In genomic region chr5:110770448-110771158, GRCm38 (mm10) we compare ENCODE assay signal across 8 mouse cellular contexts. TPM values are rescaled to one million over a fixed set of nuclear protein-coding genes. Genes with fewer than 3 reads are reported as not detected.
A peak's percentile ranks its signal among the peaks of the same experiment; 100 is the strongest.
DNase-seq lines count a peak whose midpoint lies in the region; ATAC-seq and TF ChIP-seq lines count a peak whose summit lies in the region.

Gene Ep400, minus strand, starts transcription at chr5:110770717.

- no peak for TF ChIP-seq EP300 in liver, embryonic 14.5 days (IDR thresholded peaks at IDR 0.05; ENCODE audit: low read depth)
- no peak for TF ChIP-seq EP300 in stomach, postnatal 0 days (optimal IDR thresholded peaks at IDR 0.05)

- peak within 1 kb of the TSS; percentile 76 for H3K4me2 ChIP-seq in heart, embryonic 15.5 days
- H3K4me2 ChIP-seq in liver, embryonic 14.5 days (ENCODE audit: low read depth), result peak within 1 kb of the TSS; percentile 91
- peak within 1 kb of the TSS; percentile 76 for H3K4me2 ChIP-seq in neural tube, embryonic 11.5 days (ENCODE audit: low read depth)
- peak within 1 kb of the TSS; percentile 65 for H3K4me2 ChIP-seq in stomach, postnatal 0 days (replicated peaks; ENCODE audit: low read depth)

- H3K9ac ChIP-seq in heart, embryonic 15.5 days, result peak within 1 kb of the TSS; percentile 86
- peak within 1 kb of the TSS; percentile 81 for H3K9ac ChIP-seq in liver, embryonic 14.5 days (replicated peaks)
- H3K9ac ChIP-seq in neural tube, embryonic 11.5 days (ENCODE audit: low read length), result peak within 1 kb of the TSS; percentile 96
- peak within 1 kb of the TSS; percentile 94 for H3K9ac ChIP-seq in stomach, postnatal 0 days (ENCODE audit: low read length)

- H3K9me3 ChIP-seq in forebrain, embryonic 10.5 days, result no peaks in the 10 kb centered on the region
- H3K9me3 ChIP-seq in heart, embryonic 15.5 days (replicated peaks), result no peaks in the 10 kb centered on the region
- no peaks in the 10 kb centered on the region for H3K9me3 ChIP-seq in liver, embryonic 14.5 days (ENCODE audit: control insufficient read depth, low read length)
- H3K9me3 ChIP-seq in neural tube, embryonic 11.5 days (ENCODE audit: control insufficient read depth, low read length), result no peaks in the 10 kb centered on the region
- H3K9me3 ChIP-seq in stomach, postnatal 0 days (ENCODE audit: control insufficient read depth, low read length), result no peaks in the 10 kb centered on the region

- peaks cover 26% of the 10 kb centered on the region for H3K4me1 ChIP-seq in forebrain, embryonic 10.5 days
- peaks cover 12% of the 10 kb centered on the region for H3K4me1 ChIP-seq in heart, embryonic 15.5 days (replicated peaks)
- peaks cover 15 to 17% of the 10 kb centered on the region in 2 experiments for H3K4me1 ChIP-seq in liver, embryonic 14.5 days (replicated peaks; ENCODE audit: control insufficient read depth in 2 of 2, insufficient read depth in 2 of 2, low read length in 1 of 2)
- H3K4me1 ChIP-seq in neural tube, embryonic 11.5 days (ENCODE audit: control insufficient read depth, insufficient read depth, low read length), result peaks cover 4% of the 10 kb centered on the region; the same call in 1 of the 2 replicates
- no peaks in the 10 kb centered on the region for H3K4me1 ChIP-seq in stomach, postnatal 0 days (replicated peaks; ENCODE audit: control insufficient read depth, insufficient read depth)

- WGBS in forebrain, embryonic 10.5 days, result under 1% methylated on average over 83 of the region's 83 CpGs
- WGBS in heart, embryonic 15.5 days, result under 1% methylated on average over 82 of the region's 83 CpGs
- WGBS in liver, embryonic 14.5 days (ENCODE audit: insufficient replicate concordance), result under 1% methylated on average over 83 of the region's 83 CpGs
- under 1% methylated on average over 77 of the region's 83 CpGs for WGBS in neural tube, embryonic 11.5 days
- WGBS in stomach, postnatal 0 days, result under 1% methylated on average over 66 of the region's 83 CpGs

- peak; percentile 81 for TF ChIP-seq CTCF in liver, embryonic 14.5 days (IDR thresholded peaks at IDR 0.05; ENCODE audit: low read depth)
- peak; percentile 79 for TF ChIP-seq CTCF in stomach, postnatal 0 days (IDR thresholded peaks at IDR 0.05; ENCODE audit: low read depth)

- peaks cover 51% of the 10 kb centered on the region for H3K36me3 ChIP-seq in forebrain, embryonic 10.5 days (replicated peaks)
- H3K36me3 ChIP-seq in heart, embryonic 15.5 days, result peaks cover 30% of the 10 kb centered on the region
- peaks cover 29% of the 10 kb centered on the region for H3K36me3 ChIP-seq in liver, embryonic 14.5 days (replicated peaks; ENCODE audit: control insufficient read depth, insufficient read depth, low read depth)
- H3K36me3 ChIP-seq in neural tube, embryonic 11.5 days (ENCODE audit: control insufficient read depth, insufficient read depth, low read length), result peaks cover 9% of the 10 kb centered on the region
- H3K36me3 ChIP-seq in stomach, postnatal 0 days (ENCODE audit: control insufficient read depth, insufficient read depth, low read length), result 0 out of 2 replicates have a peak, but pooled peaks cover 3% of the 10 kb centered on the region

- H3K27me3 ChIP-seq in forebrain, embryonic 10.5 days (ENCODE audit: poor library complexity, severe bottlenecking), result no peaks in the 10 kb centered on the region
- H3K27me3 ChIP-seq in heart, embryonic 15.5 days, result no peaks in the 10 kb centered on the region
- no peaks in the 10 kb centered on the region for H3K27me3 ChIP-seq in liver, embryonic 14.5 days (ENCODE audit: control insufficient read depth, insufficient read depth, low read length)
- no peaks in the 10 kb centered on the region for H3K27me3 ChIP-seq in neural tube, embryonic 11.5 days (ENCODE audit: control insufficient read depth, insufficient read depth, low read length)
- no peaks in the 10 kb centered on the region for H3K27me3 ChIP-seq in stomach, postnatal 0 days (ENCODE audit: control insufficient read depth, insufficient read depth, low read length)

- H3K4me3 ChIP-seq in forebrain, embryonic 10.5 days, result peak within 1 kb of the TSS; percentile 88
- H3K4me3 ChIP-seq in heart, embryonic 15.5 days, result peak within 1 kb of the TSS; percentile 95
- H3K4me3 ChIP-seq in liver, embryonic 14.5 days (ENCODE audit: insufficient read depth in 1 of 2, low read depth in 2 of 2, low read length in 2 of 2), result peak within 1 kb of the TSS; percentile 76 to 99
- H3K4me3 ChIP-seq in neural tube, embryonic 11.5 days (ENCODE audit: low read depth, low read length), result peak within 1 kb of the TSS; percentile 96
- peak within 1 kb of the TSS; percentile 97 for H3K4me3 ChIP-seq in stomach, postnatal 0 days (ENCODE audit: low read depth, low read length)

- peak within 1 kb of the TSS; percentile 97 for H3K27ac ChIP-seq in forebrain, embryonic 10.5 days
- H3K27ac ChIP-seq in heart, embryonic 15.5 days, result peak within 1 kb of the TSS; percentile 97
- peak within 1 kb of the TSS; percentile 83 for H3K27ac ChIP-seq in liver, embryonic 14.5 days
- peak within 1 kb of the TSS; percentile 97 for H3K27ac ChIP-seq in neural tube, embryonic 11.5 days (ENCODE audit: low read depth, low read length)
- H3K27ac ChIP-seq in stomach, postnatal 0 days (replicated peaks), result peak within 1 kb of the TSS; percentile 98

- peak; percentile 100 for DNase-seq in CD8-positive naive resting alpha-beta T cell, adult 2 months (ENCODE audit: low read depth in 2 of 2, low spot score in 2 of 2)
- DNase-seq in c-Kit-positive CD71-negative TER-119-negative erythroid progenitor cells, embryonic 14.5 days (ENCODE audit: low read depth), result peak; percentile 99
- peak; percentile 100 for DNase-seq in forebrain, embryonic 10.5 days (ENCODE audit: extremely low spot score, low spot score)
- peak; percentile 100 for DNase-seq in kidney, postnatal 25 days
- DNase-seq in liver, embryonic 14.5 days (ENCODE audit: low read depth in 3 of 3, low spot score in 3 of 3), result peak; percentile 99
- peak; percentile 100 for DNase-seq in neural tube, embryonic 11.5 days (ENCODE audit: low spot score)
- DNase-seq in stomach, postnatal 0 days (ENCODE audit: low spot score), result peak; percentile 100

- ATAC-seq in heart, embryonic 15.5 days (replicated peaks; ENCODE audit: insufficient number of reproducible peaks, insufficient read depth, low FRiP score, low read depth), result peak; percentile 98
- peak; percentile 93 for ATAC-seq in liver, embryonic 14.5 days (ENCODE audit: insufficient read depth)
- ATAC-seq in neural tube, embryonic 11.5 days (ENCODE audit: insufficient read depth, low FRiP score, low TSS enrichment), result peak; percentile 96
- peak; percentile 99 for ATAC-seq in stomach, postnatal 0 days (ENCODE audit: low FRiP score, low TSS enrichment)

RNA-seq across cellular contexts. Expression of gene Ep400, which starts in this region (rescaled TPM):
- 66.8 and 68.8 TPM in 2 replicates for polyA plus RNA-seq in forebrain, embryonic 10.5 days (2016; fragmentation: Nextera tagmentation; extraction: Ambion mirVana)
- polyA plus RNA-seq in heart, embryonic 15.5 days (2015; fragmentation: Nextera tagmentation; extraction: Ambion mirVana), result 22.9 and 35.7 TPM in 2 replicates
- 14.7 and 18.2 TPM in 2 replicates for polyA plus RNA-seq in liver, embryonic 14.5 days (2012; rRNA removed)
- 15.2 and 15.3 TPM in 2 replicates for polyA plus RNA-seq in liver, embryonic 14.5 days (2014; fragmentation: Nextera tagmentation; extraction: Ambion mirVana)
- polyA plus RNA-seq in neural tube, embryonic 11.5 days (2014; fragmentation: Nextera tagmentation; extraction: Ambion mirVana), result 50.4 and 50.9 TPM in 2 replicates
- polyA plus RNA-seq in stomach, postnatal 0 days (2015; fragmentation: Nextera tagmentation; extraction: Ambion mirVana), result 11.4 and 12.2 TPM in 2 replicates

Comparison
In these comparisons a context has a peak if more than half of its experiments do, and no peak if none do; other contexts are left out.
1. Peak in every context shown above with its lines: DNase-seq, ATAC-seq, H3K4me3 ChIP-seq and H3K27ac ChIP-seq.